9 mouse cellular contexts compared by ENCODE assay signal in genomic region chr4:47057510-47058325, GRCm38 (mm10). TPM values are rescaled to one million over a fixed set of nuclear protein-coding genes. Genes with fewer than 3 reads are reported as not detected.
DNase-seq lines count a peak whose midpoint lies in the region; ATAC-seq and TF ChIP-seq lines count a peak whose summit lies in the region.
"Had no signal": no experiment of that assay in that cellular context is flagged by ENCODE, and none has a peak within 500 bp of the region (broad histone marks: within the 10 kb centered on the region; RNA-seq: fewer than 3 reads in every experiment).

No protein-coding gene starts in this region.

- 35% methylated on average over 25 of the region's 25 CpGs for WGBS in heart, embryonic 10.5 days
- WGBS in forebrain, embryonic 14.5 days: 38% methylated on average over 25 of the region's 25 CpGs
- 25% methylated on average over 25 of the region's 25 CpGs for WGBS in liver, embryonic 15.5 days (ENCODE audit: insufficient replicate concordance)

- H3K4me1 ChIP-seq in heart, embryonic 10.5 days: peaks cover 5% of the 10 kb centered on the region; the same call in 1 of the 2 replicates
- 0 out of 2 replicates have a peak, but pooled peaks cover 4% of the 10 kb centered on the region for H3K4me1 ChIP-seq in E14TG2a.4 (replicated peaks; ENCODE audit: low read depth, low read length)
- peaks cover 6% of the 10 kb centered on the region for H3K4me1 ChIP-seq in forebrain, embryonic 14.5 days (ENCODE audit: control insufficient read depth, insufficient read depth, low read length)
- H3K4me1 ChIP-seq in liver, embryonic 15.5 days (replicated peaks): no peaks in the 10 kb centered on the region

- no peak for ATAC-seq in forebrain, embryonic 14.5 days
- no peak for ATAC-seq in liver, embryonic 15.5 days (ENCODE audit: insufficient read depth)
- no peak for ATAC-seq in inflammation-experienced regulatory T-cells, adult 6 months
- no peak for ATAC-seq in granulocyte monocyte progenitor cell, adult 5-6 weeks (replicated peaks; ENCODE audit: poor library complexity, severe bottlenecking)

- H3K36me3 ChIP-seq in heart, embryonic 10.5 days: no peaks in the 10 kb centered on the region
- no peaks in the 10 kb centered on the region for H3K36me3 ChIP-seq in E14TG2a.4 (ENCODE audit: insufficient read depth, low read length)
- no peaks in the 10 kb centered on the region for H3K36me3 ChIP-seq in forebrain, embryonic 14.5 days (ENCODE audit: control insufficient read depth, insufficient read depth, low read length)
- no peaks in the 10 kb centered on the region for H3K36me3 ChIP-seq in liver, embryonic 15.5 days (replicated peaks)

- peak overlapping the region; percentile 90 for H3K27ac ChIP-seq in heart, embryonic 10.5 days
- no peak overlapping the region; the same call in 1 of the 2 replicates for H3K27ac ChIP-seq in forebrain, embryonic 14.5 days (ENCODE audit: low read depth, low read length)
- no peak overlapping the region for H3K27ac ChIP-seq in liver, embryonic 15.5 days (replicated peaks)

- TF ChIP-seq CTCF in E14TG2a.4 (conservative IDR thresholded peaks at IDR 0.05; ENCODE audit: low read length): no peak

- no peaks in the 10 kb centered on the region for H3K9me3 ChIP-seq in heart, embryonic 10.5 days
- peaks cover 15% of the 10 kb centered on the region for H3K9me3 ChIP-seq in E14TG2a.4 (ENCODE audit: low read length)
- no peaks in the 10 kb centered on the region for H3K9me3 ChIP-seq in forebrain, embryonic 14.5 days (replicated peaks; ENCODE audit: control insufficient read depth, low read length)
- H3K9me3 ChIP-seq in liver, embryonic 15.5 days (replicated peaks): no peaks in the 10 kb centered on the region

- DNase-seq in heart, embryonic 10.5 days (ENCODE audit: low spot score): no peak
- DNase-seq in heart, adult 11 months: no peak
- no peak for DNase-seq in forebrain, embryonic 14.5 days (ENCODE audit: low spot score)
- no peak for DNase-seq in adrenal gland, adult 8-10 months

- peak overlapping the region; percentile 83 for H3K4me3 ChIP-seq in heart, embryonic 10.5 days
- H3K4me3 ChIP-seq in E14TG2a.4 (replicated peaks; ENCODE audit: low read length): peak overlapping the region; percentile 81
- peak overlapping the region; percentile 73 for H3K4me3 ChIP-seq in forebrain, embryonic 14.5 days (ENCODE audit: low read depth, low read length)
- H3K4me3 ChIP-seq in liver, embryonic 15.5 days (replicated peaks): peak overlapping the region; percentile 50

- H3K4me2 ChIP-seq in forebrain, embryonic 14.5 days (ENCODE audit: low read length): peak overlapping the region; percentile 73
- H3K4me2 ChIP-seq in liver, embryonic 15.5 days: peak overlapping the region; percentile 71

- peaks cover 33% of the 10 kb centered on the region for H3K27me3 ChIP-seq in heart, embryonic 10.5 days (ENCODE audit: insufficient read depth, poor library complexity, severe bottlenecking)
- H3K27me3 ChIP-seq in E14TG2a.4 (ENCODE audit: insufficient read depth, low read length): peaks cover 46% of the 10 kb centered on the region
- no peaks in the 10 kb centered on the region for H3K27me3 ChIP-seq in forebrain, embryonic 14.5 days (replicated peaks; ENCODE audit: control insufficient read depth, insufficient read depth, low read length)
- peaks cover 60% of the 10 kb centered on the region for H3K27me3 ChIP-seq in liver, embryonic 15.5 days

- H3K9ac ChIP-seq in forebrain, embryonic 14.5 days (ENCODE audit: low read length): peak overlapping the region; percentile 76
- H3K9ac ChIP-seq in liver, embryonic 15.5 days: no peak overlapping the region

RNA-seq across cellular contexts. Expression of gene Anks6, which starts 0.5 kb away (rescaled TPM):
- 1.8 and 2.0 TPM in 2 replicates for polyA plus RNA-seq in heart, embryonic 10.5 days (2016; fragmentation: Nextera tagmentation; extraction: Ambion mirVana)
- polyA plus RNA-seq in forebrain, embryonic 14.5 days (2014; fragmentation: Nextera tagmentation; extraction: Ambion mirVana): 2.2 and 3.2 TPM in 2 replicates
- polyA plus RNA-seq in liver, embryonic 15.5 days (2015; fragmentation: Nextera tagmentation; extraction: Ambion mirVana): 0.08 and 0.22 TPM in 2 replicates
- not detected for polyA plus RNA-seq in inflammation-experienced regulatory T-cells, adult 6 months (2017; shearing (Covaris generic))
- total RNA-seq in adrenal gland, adult 8-10 months (2022): 10 to 100 TPM in 1 of 4 experiments, 1 to 10 TPM in 3; 5.8 to 11.6 (median 8.2) TPM
- total RNA-seq in granulocyte monocyte progenitor cell, adult 5-6 weeks (2014; fragmentation: Nextera tagmentation): not detected in 2 replicates
- not detected in 2 replicates for total RNA-seq in granulocyte monocyte progenitor cell, adult 5-6 weeks (2017)
- total RNA-seq: CH12.LX had no signal

RNA-seq across cellular contexts. Expression of gene Galnt12, which starts 34.0 kb away (rescaled TPM):
- 1.3 and 2.2 TPM in 2 replicates for polyA plus RNA-seq in heart, embryonic 10.5 days (2016; fragmentation: Nextera tagmentation; extraction: Ambion mirVana)
- polyA plus RNA-seq in forebrain, embryonic 14.5 days (2014; fragmentation: Nextera tagmentation; extraction: Ambion mirVana): 0.62 and 1.3 TPM in 2 replicates
- 0.59 and 0.70 TPM in 2 replicates for polyA plus RNA-seq in liver, embryonic 15.5 days (2015; fragmentation: Nextera tagmentation; extraction: Ambion mirVana)
- polyA plus RNA-seq in inflammation-experienced regulatory T-cells, adult 6 months (2017; shearing (Covaris generic)): 1 to 10 TPM; 5.4 to 7.2 (median 6.0) TPM
- 1 to 10 TPM in 2 of 4 experiments, under 1 TPM in 2; 0.67 to 1.3 (median 0.98) TPM for total RNA-seq in adrenal gland, adult 8-10 months (2022)
- 1.7 TPM in 1 of 2 replicates, not detected in the other for total RNA-seq in granulocyte monocyte progenitor cell, adult 5-6 weeks (2014; fragmentation: Nextera tagmentation)
- total RNA-seq in granulocyte monocyte progenitor cell, adult 5-6 weeks (2017): 0.82 and 0.98 TPM in 2 replicates
